Mouse (Mus musculus): ENCODE data around the gene Ube2dnl1. TPM values are rescaled to one million over a fixed set of nuclear protein-coding genes. Genes with fewer than 3 reads are reported as not detected.

Ube2dnl1 gene
- not detected for polyA plus RNA-seq (2017; shearing (Covaris generic))

GRCm38 (mm10) chrX:114904712-114905111 is at the start of gene Ube2dnl1:
TSS of gene Ube2dnl1 (plus strand) at chrX:114905012.

GRCm38 (mm10) chrX:114907282-114907681 is 2.5 kb downstream of the Ube2dnl1 start, which contains the start of gene Ube2dnl2:
TSS of gene Ube2dnl2 (plus strand) at chrX:114907582.

Other genes with a start within 250 kb of the Ube2dnl1 start
- gene Ube2dnl2, start 2.6 kb downstream of the Ube2dnl1 start, polyA plus RNA-seq (2017; shearing (Covaris generic)), result not detected